Mouse (Mus musculus): ENCODE results near the gene Mroh2b. TPM values are rescaled to one million over a fixed set of nuclear protein-coding genes. Genes with fewer than 3 reads are reported as not detected.

Gene Mroh2b
- not detected in 2 replicates for polyA plus RNA-seq (2015; fragmentation: Nextera tagmentation; extraction: Ambion mirVana)

GRCm38 (mm10) chr15:4898437-4898836, at the start of gene Mroh2b:
Gene Mroh2b, plus strand, starts transcription at chr15:4898737.

Other genes starting within 250 kb of the Mroh2b start
- gene C6, start 171.6 kb upstream of the Mroh2b start, polyA plus RNA-seq (2015; fragmentation: Nextera tagmentation; extraction: Ambion mirVana) = 0.10 TPM in 1 of 2 replicates, not detected in the other
- 0.05 TPM in 1 of 2 replicates, not detected in the other for gene C7, start 165.0 kb downstream of the Mroh2b start, polyA plus RNA-seq (2015; fragmentation: Nextera tagmentation; extraction: Ambion mirVana)
- 2.0 and 2.8 TPM in 2 replicates for gene Card6, start 209.8 kb downstream of the Mroh2b start, polyA plus RNA-seq (2015; fragmentation: Nextera tagmentation; extraction: Ambion mirVana)
- 664 and 691 TPM in 2 replicates for gene Rpl37, start 217.9 kb downstream of the Mroh2b start, polyA plus RNA-seq (2015; fragmentation: Nextera tagmentation; extraction: Ambion mirVana)
- gene Prkaa1, start 245.1 kb downstream of the Mroh2b start, polyA plus RNA-seq (2015; fragmentation: Nextera tagmentation; extraction: Ambion mirVana) = 15.3 TPM in 2 replicates

Data from spleen, postnatal 0 days (tissue).